Mouse (Mus musculus): ENCODE measurements around the gene Sox18.

The Sox18 gene

DNA sequence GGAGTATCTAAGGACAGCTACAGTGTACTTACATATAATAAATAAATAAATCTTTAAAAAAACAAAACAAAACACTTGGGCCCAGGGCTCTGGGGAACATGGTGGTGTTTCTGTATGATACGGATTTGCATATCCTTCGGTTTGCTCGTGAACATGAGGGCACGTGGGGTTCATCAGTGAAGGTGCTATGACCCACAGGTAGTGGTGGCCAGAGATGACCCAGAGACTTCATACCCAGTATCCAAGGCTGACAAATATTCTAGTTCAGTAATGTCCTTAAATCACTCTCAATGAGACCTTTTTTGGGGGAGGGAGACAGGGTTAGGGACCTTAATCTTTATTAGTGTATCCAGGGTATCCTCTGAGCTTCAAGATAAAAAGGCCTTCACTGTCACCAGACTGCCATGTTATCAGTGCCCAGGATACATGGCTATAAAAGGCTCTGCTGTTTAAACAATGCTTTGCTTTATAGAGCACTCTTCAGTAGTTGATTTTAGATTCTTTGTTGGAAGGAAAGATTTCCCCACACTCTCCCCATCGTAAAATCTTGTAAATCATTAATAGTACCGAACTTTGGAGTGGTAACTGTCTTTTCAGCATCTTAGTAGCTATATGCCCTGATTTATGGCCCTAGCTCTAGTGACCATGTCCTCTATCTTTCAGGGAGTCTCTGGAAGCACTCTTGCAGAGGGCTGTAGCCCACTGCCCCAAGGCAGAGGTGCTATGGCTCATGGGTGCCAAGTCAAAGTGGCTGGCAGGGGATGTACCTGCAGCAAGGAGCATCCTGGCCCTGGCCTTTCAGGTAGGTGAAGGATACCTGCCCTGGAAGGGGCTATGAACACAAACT is 24.6 kb downstream of the Sox18 start:
- DNase-seq (ENCODE audit: low spot score in 2 of 2) = no peak

GRCm38 (mm10) chr2:181645666-181646065 is 25.8 kb downstream of the Sox18 start:
- no peak for DNase-seq (ENCODE audit: low spot score in 2 of 2)

- DNase-seq (ENCODE audit: low spot score in 2 of 2) = no peak
Measured at GRCm38 (mm10) chr2:181644361-181644760, 27.1 kb downstream of the Sox18 start.

DNA sequence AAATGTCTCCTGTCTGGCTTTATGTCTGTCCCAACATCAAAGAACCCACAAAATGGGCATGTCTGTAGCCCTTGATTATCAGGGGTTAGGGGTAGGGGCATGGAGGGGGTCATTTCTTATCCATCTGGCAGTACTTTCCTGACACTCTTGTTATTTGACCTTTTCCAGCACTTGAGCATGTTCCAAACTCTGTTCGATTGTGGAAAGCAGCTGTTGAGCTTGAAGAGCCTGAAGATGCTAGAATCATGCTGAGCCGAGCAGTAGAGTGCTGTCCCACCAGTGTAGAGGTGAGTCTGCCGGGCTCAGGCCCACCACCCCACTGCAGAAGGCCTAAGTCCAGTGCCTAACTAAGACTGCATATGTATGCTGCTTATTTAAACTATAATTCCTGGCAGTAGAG is 35.6 kb downstream of the Sox18 start:
- no peak for DNase-seq (ENCODE audit: low spot score in 2 of 2)

DNA sequence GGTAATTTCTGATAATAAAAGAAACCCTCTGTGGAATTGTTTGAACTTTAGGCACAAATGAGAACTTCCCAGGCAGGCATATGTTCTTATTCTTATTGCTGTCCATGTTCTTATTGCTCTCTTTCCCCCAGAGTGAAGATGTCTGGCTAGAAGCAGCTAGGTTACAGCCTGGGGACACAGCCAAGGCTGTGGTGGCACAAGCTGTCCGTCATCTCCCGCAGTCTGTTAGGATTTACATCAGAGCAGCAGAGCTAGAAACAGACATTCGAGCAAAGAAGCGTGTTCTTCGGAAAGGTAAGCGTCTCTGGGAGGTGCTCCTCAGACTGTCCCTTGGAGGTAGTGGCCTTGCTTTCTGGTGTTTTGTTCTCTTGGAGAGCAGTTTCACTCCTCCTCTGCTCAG is 38.8 kb downstream of the Sox18 start:
- no peak for DNase-seq (ENCODE audit: low spot score in 2 of 2)

DNA sequence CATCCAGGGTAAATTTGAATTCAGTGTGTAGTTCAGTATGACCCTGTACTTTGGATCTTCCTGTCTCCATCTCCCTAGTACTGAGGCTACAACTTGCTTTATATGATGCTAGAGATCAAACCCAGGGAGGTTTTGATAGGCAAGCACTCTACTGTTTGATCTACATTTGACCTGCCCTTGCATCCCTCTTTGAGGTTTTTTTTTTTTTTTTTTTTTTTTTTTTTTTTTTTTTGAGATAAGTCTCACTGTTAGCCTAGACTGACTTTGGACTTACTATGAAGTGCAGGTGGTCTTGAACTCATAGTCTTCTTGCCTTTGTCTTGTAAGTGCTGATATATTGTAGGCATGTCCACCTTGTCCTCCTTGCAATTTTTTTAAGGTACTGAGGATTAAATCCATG is 43.0 kb downstream of the Sox18 start:
- DNase-seq (ENCODE audit: low spot score in 2 of 2) = no peak

DNA sequence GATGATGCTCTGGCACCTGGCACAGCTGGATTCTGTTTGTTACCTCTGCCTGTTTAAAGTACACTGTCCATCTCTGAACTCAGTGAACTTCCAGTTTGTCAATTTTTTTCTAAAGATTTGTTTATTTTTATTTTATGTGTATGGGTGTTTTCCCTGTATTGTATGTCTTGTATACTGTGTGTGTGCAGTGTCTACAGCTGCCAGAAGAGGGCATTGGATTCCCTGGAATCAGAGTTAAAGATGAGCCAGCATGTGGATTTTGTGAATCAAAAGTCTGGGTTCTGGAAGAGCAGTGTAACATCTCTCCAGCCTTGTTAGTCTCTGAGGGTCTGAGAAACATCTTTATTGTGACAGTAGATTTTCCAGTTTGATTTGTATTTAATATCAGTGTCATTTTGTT is 48.0 kb downstream of the Sox18 start:
- DNase-seq (ENCODE audit: low spot score in 2 of 2) = no peak
